Mouse (Mus musculus) left cerebral cortex, postnatal 25 days (tissue): ENCODE measurements around the gene Map3k12. TPM values are rescaled to one million over a fixed set of nuclear protein-coding genes. Genes with fewer than 3 reads are reported as not detected.

ENCODE experiments used
- DNase-seq, 2 experiments: peaks; one replicate each; pipeline ENCODE4 v3.0.0; 2022; ENCODE audit warnings: low spot score in 2 of 2, mixed read lengths in 1 of 2
- intact Hi-C: fragments of 180-260 bp; cut with DNase I; formaldehyde crosslinking; loops from one replicate; pipeline ENCODE4 v1.15.1; 2025
- total RNA-seq, 2 experiments: library from RNA; stranded (reverse); gene quantifications; 2 replicates each; pipeline ENCODE4 v1.2.3; 2021

Map3k12 gene
- total RNA-seq, 2 experiments from 2014 or later: 93.6 to 96.2 TPM

GRCm38 (mm10) chr15:102521480-102521879, 4.6 kb upstream of the Map3k12 start:
- intact Hi-C loops: no loop called here
- no peak for DNase-seq

- intact Hi-C loops: no loop called here
- DNase-seq: no peak
Observed at GRCm38 (mm10) chr15:102520416-102520815, 3.6 kb upstream of the Map3k12 start.

GRCm38 (mm10) chr15:102519211-102520141, 2.6 kb upstream of the Map3k12 start:
- intact Hi-C loops: no loop called here
- no peak for DNase-seq

- intact Hi-C loops: loop anchor here (1.0 kb wide), 2 partner anchors 48 to 152 kb away; no protein-coding TSS in a partner anchor
Observed at GRCm38 (mm10) chr15:102518859-102519201, 2.0 kb upstream of the Map3k12 start.

GRCm38 (mm10) chr15:102517976-102518858, 1.4 kb upstream of the Map3k12 start, which contains the start of gene Tarbp2:
Tarbp2 (plus strand) TSS chr15:102518192.
- intact Hi-C loops: loop anchor here (1.0 kb wide), 2 partner anchors 47 to 153 kb away; no protein-coding TSS in a partner anchor
- DNase-seq: peak; percentile 100

More at GRCm38 (mm10) chr15:102518859-102519201, 2.0 kb upstream of the Map3k12 start:
- no peak for DNase-seq

- intact Hi-C loops: no loop called here
- DNase-seq: no peak
Observed at GRCm38 (mm10) chr15:102517631-102517975, 739 bp upstream of the Map3k12 start.

- intact Hi-C loops: no loop called here
- no peak for DNase-seq
Observed at GRCm38 (mm10) chr15:102516293-102516692, 571 bp downstream of the Map3k12 start.

- intact Hi-C loops: no loop called here
- no peak for DNase-seq
Observed at GRCm38 (mm10) chr15:102515791-102516190, 1.1 kb downstream of the Map3k12 start.

GRCm38 (mm10) chr15:102515261-102515660, 1.6 kb downstream of the Map3k12 start:
- intact Hi-C loops: no loop called here
- DNase-seq: no peak

- no peak for DNase-seq
- intact Hi-C loops: no loop called here
Observed at GRCm38 (mm10) chr15:102513004-102513403, 3.9 kb downstream of the Map3k12 start.

GRCm38 (mm10) chr15:102512471-102512870, 4.4 kb downstream of the Map3k12 start:
- no peak for DNase-seq
- intact Hi-C loops: no loop called here

GRCm38 (mm10) chr15:102512010-102512409, 4.9 kb downstream of the Map3k12 start:
- intact Hi-C loops: no loop called here
- DNase-seq: no peak

- DNase-seq: no peak
- intact Hi-C loops: no loop called here
Observed at GRCm38 (mm10) chr15:102511285-102511833, 5.5 kb downstream of the Map3k12 start.

- intact Hi-C loops: no loop called here
- peak; percentile 86 to 88 for DNase-seq
Observed at GRCm38 (mm10) chr15:102510590-102511284, 6.1 kb downstream of the Map3k12 start.

- DNase-seq: peak; percentile 55 to 57
- intact Hi-C loops: no loop called here
Observed at GRCm38 (mm10) chr15:102510110-102510509, 6.8 kb downstream of the Map3k12 start.

- no peak for DNase-seq
- intact Hi-C loops: no loop called here
Observed at GRCm38 (mm10) chr15:102508336-102508735, 8.5 kb downstream of the Map3k12 start.

- no peak for DNase-seq
- intact Hi-C loops: no loop called here
Observed at GRCm38 (mm10) chr15:102507561-102507960, 9.3 kb downstream of the Map3k12 start.

- DNase-seq: no peak
- intact Hi-C loops: no loop called here
Observed at GRCm38 (mm10) chr15:102506864-102507263, 10.0 kb downstream of the Map3k12 start.

GRCm38 (mm10) chr15:102506464-102506830, 10.4 kb downstream of the Map3k12 start:
- no peak for DNase-seq
- intact Hi-C loops: no loop called here
